Mouse (Mus musculus) gastrocnemius, postnatal 4 days (tissue): ENCODE results near the gene Pbx1. TPM values are rescaled to one million over a fixed set of nuclear protein-coding genes. Genes with fewer than 3 reads are reported as not detected.

Experiments
- DNase-seq, 2 experiments: peaks; one replicate each; pipeline ENCODE4 v3.0.0; 2021 to 2022; ENCODE audit warnings: low spot score in 2 of 2, mixed read lengths in 2 of 2
- total RNA-seq, 2 experiments: library from RNA; stranded (reverse); gene quantifications; 2 replicates each; pipeline ENCODE4 v1.2.3; 2021

Pbx1 gene
- total RNA-seq, 2 experiments from 2014 or later = 44.6 to 50.6 TPM

GRCm38 (mm10) chr1:168309101-168309521 is 123.0 kb downstream of the Pbx1 start:
- no peak for DNase-seq

GRCm38 (mm10) chr1:168307275-168308182 is 124.5 kb downstream of the Pbx1 start:
- DNase-seq = no peak

GRCm38 (mm10) chr1:168300505-168300904 is 131.6 kb downstream of the Pbx1 start:
- DNase-seq = no peak

- no peak for DNase-seq
These were observed 132.1 kb downstream of the Pbx1 start for GRCm38 (mm10) chr1:168299928-168300365.

GRCm38 (mm10) chr1:168299181-168299580 is 132.9 kb downstream of the Pbx1 start:
- no peak for DNase-seq

GRCm38 (mm10) chr1:168296290-168296689 is 135.8 kb downstream of the Pbx1 start:
- DNase-seq = no peak

GRCm38 (mm10) chr1:168295782-168296181 is 136.3 kb downstream of the Pbx1 start:
- no peak for DNase-seq

- DNase-seq = no peak
These were observed 138.4 kb downstream of the Pbx1 start for GRCm38 (mm10) chr1:168293673-168294072.

- no peak for DNase-seq
These were observed 140.0 kb downstream of the Pbx1 start for GRCm38 (mm10) chr1:168292106-168292505.

- no peak for DNase-seq
These were observed 140.4 kb downstream of the Pbx1 start for GRCm38 (mm10) chr1:168291643-168292040.

GRCm38 (mm10) chr1:168291001-168291642 is 140.9 kb downstream of the Pbx1 start:
- DNase-seq = no peak

GRCm38 (mm10) chr1:168290236-168290985 is 141.7 kb downstream of the Pbx1 start:
- DNase-seq = no peak

- no peak for DNase-seq
These were observed 143.1 kb downstream of the Pbx1 start for GRCm38 (mm10) chr1:168288891-168289545.

GRCm38 (mm10) chr1:168287843-168288591 is 144.1 kb downstream of the Pbx1 start:
- DNase-seq = peak in 1 of 2 experiments; percentile 33

GRCm38 (mm10) chr1:168286862-168287650 is 145.0 kb downstream of the Pbx1 start:
- no peak for DNase-seq

- DNase-seq = no peak
These were observed 147.4 kb downstream of the Pbx1 start for GRCm38 (mm10) chr1:168284566-168285141.

- DNase-seq = no peak
These were observed 148.1 kb downstream of the Pbx1 start for GRCm38 (mm10) chr1:168283841-168284565.

- no peak for DNase-seq
These were observed 148.6 kb downstream of the Pbx1 start for GRCm38 (mm10) chr1:168283421-168283820.
